Mouse (Mus musculus) testis, adult 2 months (tissue): ENCODE data around the gene Rpl18a. TPM values are rescaled to one million over a fixed set of nuclear protein-coding genes. Genes with fewer than 3 reads are reported as not detected.

Source experiments
- H3K27ac ChIP-seq: fragments of 200-500 bp; 2 replicates; pipeline ENCODE4 v1.5.1; 2012; ENCODE audit warnings: low read depth, low read length; ENCODE audit not compliant: control insufficient read depth, insufficient read depth
- H3K27me3 ChIP-seq: fragments of 200-500 bp; 2 replicates; pipeline ENCODE4 v1.6.1; 2012; ENCODE audit warnings: mild to moderate bottlenecking, low read length, moderate library complexity; ENCODE audit not compliant: control insufficient read depth, insufficient read depth
- H3K36me3 ChIP-seq: fragments of 200-500 bp; 2 replicates; pipeline ENCODE4 v1.6.1; 2012; ENCODE audit warnings: mild to moderate bottlenecking, low read length; ENCODE audit not compliant: control insufficient read depth, insufficient read depth
- H3K4me1 ChIP-seq: fragments of 200-500 bp; 2 replicates; pipeline ENCODE4 v1.6.1; 2012; ENCODE audit warnings: low read length; ENCODE audit not compliant: control insufficient read depth, insufficient read depth
- H3K4me3 ChIP-seq: fragments of 200-500 bp; 2 replicates; pipeline ENCODE4 v1.5.1; 2012; ENCODE audit warnings: low read depth, mild to moderate bottlenecking, low read length, moderate library complexity, mixed read lengths; ENCODE audit not compliant: control insufficient read depth
- CTCF ChIP-seq: fragments of 200-500 bp; IDR thresholded peaks from 2 replicates; pipeline ENCODE4 v1.5.1; 2012; ENCODE audit warnings: low read depth, mild to moderate bottlenecking, inconsistent platforms, low read length, moderate library complexity; ENCODE audit not compliant: control insufficient read depth, insufficient read depth, insufficient replicate concordance
- POLR2A ChIP-seq: fragments of 200-500 bp; IDR thresholded peaks from 2 replicates; pipeline ENCODE4 v1.6.1; 2012; ENCODE audit warnings: low read depth, mild to moderate bottlenecking, inconsistent platforms, low read length, moderate library complexity; ENCODE audit not compliant: control insufficient read depth
- polyA plus RNA-seq: library from polyadenylated mRNA; depleted of rRNA; stranded (reverse); fragments of >200 nt; gene quantifications from 2 replicates; pipeline ENCODE4 v1.2.3, GENCODE M21; 2012

Rpl18a gene
- polyA plus RNA-seq, 1 experiment = 1,162 TPM

DNA sequence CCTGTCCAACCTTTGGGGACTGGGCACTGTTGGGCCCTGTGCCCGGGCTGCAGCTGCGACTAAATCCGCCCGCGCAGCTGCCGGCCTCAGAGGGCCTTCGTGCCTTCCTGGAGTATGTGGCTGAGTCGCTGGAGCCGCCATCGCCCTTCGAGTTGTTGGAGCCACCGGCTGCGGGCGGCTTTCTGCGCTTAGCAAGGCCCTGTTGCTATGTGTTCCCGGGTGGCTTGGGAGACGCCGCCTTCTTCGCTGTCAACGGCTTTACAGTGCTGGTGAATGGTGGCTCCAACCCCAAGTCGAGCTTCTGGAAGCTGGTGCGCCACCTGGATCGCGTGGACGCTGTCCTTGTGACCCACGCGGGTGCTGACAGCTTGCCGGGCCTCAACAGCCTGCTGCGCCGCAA lies 15.7 kb upstream of the Rpl18a start:
- TF ChIP-seq CTCF (no peak), POLR2A (no peak)
- H3K4me3 ChIP-seq = no peak overlapping the region
- H3K36me3 ChIP-seq = no peaks in the 10 kb centered on the region; the same call in 1 of the 2 replicates
- no peaks in the 10 kb centered on the region for H3K27me3 ChIP-seq
- H3K4me1 ChIP-seq = no peaks in the 10 kb centered on the region
- H3K27ac ChIP-seq = no peak overlapping the region

DNA sequence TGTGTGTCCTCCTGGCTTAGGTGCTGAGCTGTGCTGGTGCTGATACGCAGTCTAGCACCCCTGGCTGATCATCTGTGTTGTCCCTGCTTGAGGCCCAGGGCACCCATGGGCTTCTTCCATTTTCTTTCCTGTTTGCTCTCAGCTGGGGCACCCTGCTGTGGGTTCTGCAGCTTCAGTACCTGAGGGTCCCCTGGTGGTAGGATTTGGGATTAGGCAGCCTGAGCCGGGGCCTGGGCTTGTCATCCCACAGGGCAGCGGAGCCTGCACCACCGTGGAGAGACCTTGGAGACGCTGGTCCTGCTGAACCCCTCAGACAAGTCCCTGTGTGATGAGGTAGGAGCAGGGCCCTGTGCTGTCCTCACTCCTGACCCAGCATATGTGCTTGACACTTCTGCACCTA lies 14.4 kb upstream of the Rpl18a start:
- Histone ChIP-seq H3K4me3 (no peak overlapping the region), H3K27me3 (no peaks in the 10 kb centered on the region), H3K36me3 (no peaks in the 10 kb centered on the region; the same call in 1 of the 2 replicates), H3K4me1 (peaks cover 3% of the 10 kb centered on the region; the same call in 1 of the 2 replicates), H3K27ac (no peak overlapping the region)
- TF ChIP-seq POLR2A (no peak), CTCF (no peak)

DNA sequence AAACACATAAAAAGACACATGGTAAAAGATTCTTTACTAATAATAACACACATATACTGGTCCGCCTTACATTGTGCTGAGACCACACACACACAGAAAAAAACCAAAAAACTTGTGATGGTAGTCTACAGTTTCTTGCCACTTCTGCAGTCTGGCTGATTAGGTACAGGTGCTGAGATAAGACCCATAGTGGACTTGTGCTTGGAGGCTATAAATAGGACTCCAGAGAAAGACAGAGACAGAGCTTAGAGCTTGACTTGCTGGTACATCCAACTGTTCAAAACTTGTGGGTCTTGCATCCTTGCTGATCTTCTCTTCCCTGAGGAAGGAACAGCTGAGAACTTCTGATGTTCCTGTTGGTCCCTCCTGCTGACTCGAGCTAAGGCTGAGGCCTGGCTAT lies 10.3 kb upstream of the Rpl18a start:
- no peaks in the 10 kb centered on the region for H3K36me3 ChIP-seq
- no peak for TF ChIP-seq CTCF
- TF ChIP-seq POLR2A = no peak

DNA sequence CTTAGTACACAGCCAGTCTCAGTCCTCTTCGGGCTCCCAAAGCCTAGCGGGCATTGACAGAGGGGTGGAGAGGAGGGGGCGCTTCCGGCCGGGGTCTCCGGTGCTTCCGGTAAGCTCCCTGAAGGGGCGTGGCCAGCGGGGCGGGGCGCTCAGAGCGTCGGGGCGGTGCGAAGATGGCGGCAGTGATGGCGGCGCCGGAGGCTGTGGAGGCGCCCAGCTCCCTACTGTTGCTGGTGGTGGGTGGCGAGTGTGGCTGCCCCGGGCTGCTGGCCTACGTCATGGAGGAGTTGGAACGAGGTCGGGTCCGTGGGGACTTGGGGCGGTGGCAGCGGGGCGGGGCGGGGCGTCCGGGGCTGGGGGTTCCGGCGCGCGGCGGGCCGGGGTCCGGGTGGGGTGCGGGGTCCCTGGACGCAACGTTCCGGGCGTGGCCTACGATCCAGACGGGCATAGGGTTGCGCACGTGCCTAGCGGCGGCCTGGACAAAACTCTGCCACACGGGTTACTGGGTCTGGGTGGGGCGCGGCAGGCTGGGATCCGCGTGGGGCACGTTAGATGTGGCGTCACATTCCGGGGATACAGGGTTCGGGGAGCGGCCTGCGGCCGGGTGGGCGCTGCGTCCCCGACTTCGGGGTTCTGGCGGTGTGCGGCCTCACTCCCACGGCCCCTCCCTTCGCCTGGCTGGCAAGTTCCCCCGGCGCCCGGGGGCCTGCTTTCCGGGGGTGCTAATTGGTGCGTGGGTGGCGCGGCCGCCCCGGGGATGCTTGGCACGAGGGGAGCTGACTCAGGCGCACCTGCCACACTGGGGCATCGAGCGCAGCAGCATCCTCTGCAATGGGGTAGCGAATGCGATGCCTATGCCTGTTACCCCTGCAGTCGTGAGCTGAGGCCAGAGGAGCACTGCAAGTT lies 8.9 kb upstream of the Rpl18a start, which contains the start of gene Map1s:
Map1s (plus strand) TSS at position 102 of the 906 bp plus-strand sequence.
- H3K36me3 ChIP-seq = no peaks in the 10 kb centered on the region
- H3K4me3 ChIP-seq = peak within 1 kb of the TSS; percentile 92
- no peaks in the 10 kb centered on the region for H3K27me3 ChIP-seq
- H3K27ac ChIP-seq = peak within 1 kb of the TSS; percentile 77
- H3K4me1 ChIP-seq = peaks cover 6% of the 10 kb centered on the region
- TF ChIP-seq CTCF (no peak), POLR2A (peak; percentile 65)

More for the DNA sequence above, 10.3 kb upstream of the Rpl18a start:
- H3K27me3 ChIP-seq = no peaks in the 10 kb centered on the region
- H3K27ac ChIP-seq = no peak overlapping the region
- no peak overlapping the region for H3K4me3 ChIP-seq
- peaks cover 6% of the 10 kb centered on the region for H3K4me1 ChIP-seq

DNA sequence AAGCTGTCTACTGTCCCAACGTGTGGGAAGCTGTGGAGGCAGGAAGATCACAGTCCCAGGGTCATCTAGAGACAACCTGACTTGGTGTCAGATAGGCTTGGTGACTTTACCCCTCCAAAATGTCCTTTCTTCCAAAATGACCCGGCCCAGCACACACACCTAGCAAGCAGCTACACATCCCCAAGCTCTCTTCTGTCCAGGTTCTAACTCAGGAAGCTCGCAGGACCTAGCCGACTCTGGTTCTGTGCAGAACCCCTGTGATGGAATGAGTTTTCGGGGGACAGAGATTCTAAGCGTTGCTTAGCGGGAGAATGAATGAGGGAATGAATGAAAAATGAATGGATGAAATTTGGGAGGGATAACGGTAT lies 8.2 kb upstream of the Rpl18a start:
- peak overlapping the region; percentile 23; the same call in 1 of the 2 replicates for H3K27ac ChIP-seq
- H3K4me1 ChIP-seq = peaks cover 6% of the 10 kb centered on the region
- H3K27me3 ChIP-seq = no peaks in the 10 kb centered on the region
- H3K4me3 ChIP-seq = peak overlapping the region; percentile 92
- TF ChIP-seq CTCF (no peak), POLR2A (no peak)
- no peaks in the 10 kb centered on the region for H3K36me3 ChIP-seq

DNA sequence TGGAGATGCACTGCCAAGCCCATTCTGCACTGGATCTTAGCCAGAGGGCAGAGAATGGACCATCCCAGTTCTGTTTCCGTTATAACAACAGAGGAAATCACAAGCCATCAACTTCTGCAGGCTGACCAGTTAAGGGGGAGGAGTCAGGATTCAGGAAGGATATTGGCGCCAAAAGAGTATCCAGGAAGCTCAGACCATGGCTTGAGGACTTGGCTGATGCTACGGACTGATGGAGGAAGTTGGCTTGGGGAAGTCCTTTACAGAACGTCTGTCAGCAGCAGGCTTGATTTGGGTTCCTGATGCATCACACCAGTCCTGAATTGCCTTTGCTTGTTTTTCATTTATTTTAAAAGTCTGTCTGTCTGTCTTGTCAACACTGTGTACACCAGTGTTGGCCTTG lies 7.3 kb upstream of the Rpl18a start:
- Histone ChIP-seq H3K4me1 (peaks cover 6% of the 10 kb centered on the region), H3K36me3 (no peaks in the 10 kb centered on the region), H3K27me3 (no peaks in the 10 kb centered on the region), H3K4me3 (no peak overlapping the region), H3K27ac (no peak overlapping the region)
- TF ChIP-seq POLR2A (no peak), CTCF (no peak)

DNA sequence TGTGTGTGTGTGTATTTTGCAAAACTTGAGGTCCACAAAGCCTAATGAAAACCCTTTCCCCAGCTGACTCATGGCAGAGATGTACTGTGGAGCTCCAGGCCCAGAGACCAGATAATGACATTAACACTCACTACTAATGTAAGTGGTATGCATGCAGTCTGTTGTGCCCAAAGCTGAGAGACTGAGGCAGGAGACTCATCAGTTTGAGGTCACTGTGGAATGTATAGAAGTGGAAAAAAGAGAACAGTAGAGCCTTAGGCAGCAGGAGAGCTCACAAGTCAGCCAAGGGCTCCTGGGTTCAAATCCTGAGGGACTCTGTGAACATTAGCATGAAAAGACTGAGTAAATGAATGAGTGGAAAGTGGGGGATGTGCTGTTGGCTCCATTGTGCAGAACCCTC lies 6.4 kb upstream of the Rpl18a start:
- TF ChIP-seq POLR2A (no peak), CTCF (no peak)
- H3K4me3 ChIP-seq = no peak overlapping the region
- no peaks in the 10 kb centered on the region for H3K36me3 ChIP-seq
- H3K4me1 ChIP-seq = peaks cover 6% of the 10 kb centered on the region
- no peaks in the 10 kb centered on the region for H3K27me3 ChIP-seq
- H3K27ac ChIP-seq = no peak overlapping the region
